Mouse (Mus musculus) hindbrain, postnatal 0 days (tissue): ENCODE results near the gene Sdf4. TPM values are rescaled to one million over a fixed set of nuclear protein-coding genes. Genes with fewer than 3 reads are reported as not detected.

Experiments used
- ATAC-seq: fragments of 200-750 bp; cut with Nextera tagmentation; 2 replicates; pipeline ENCODE4 v1.8.0; 2017; ENCODE audit warnings: mild to moderate bottlenecking, moderate TSS enrichment, moderate library complexity
- DNase-seq: peaks from one replicate; pipeline ENCODE4 v3.0.0-alpha.2; 2015; ENCODE audit warnings: low spot score
- H3K27ac ChIP-seq: fragments of 300-500 bp; sonication (generic); 2 replicates; pipeline ENCODE4 v1.5.1; 2014; ENCODE audit warnings: mild to moderate bottlenecking
- H3K27me3 ChIP-seq: fragments of 300-500 bp; sonication (generic); 2 replicates; pipeline ENCODE4 v1.6.1; 2014; ENCODE audit warnings: low read length, mixed read lengths; ENCODE audit not compliant: insufficient read depth
- H3K36me3 ChIP-seq: fragments of 300-500 bp; sonication (generic); 2 replicates; pipeline ENCODE4 v1.6.1; 2014; ENCODE audit warnings: low read length, mixed read lengths; ENCODE audit not compliant: insufficient read depth
- H3K4me1 ChIP-seq: fragments of 300-500 bp; sonication (generic); 2 replicates; pipeline ENCODE4 v1.6.1; 2014; ENCODE audit warnings: antibody characterized with exemption, low read length, mixed read lengths; ENCODE audit not compliant: insufficient read depth
- H3K4me2 ChIP-seq: fragments of 300-500 bp; sonication (generic); 2 replicates; pipeline ENCODE4 v1.6.1; 2014; ENCODE audit warnings: low read depth, mild to moderate bottlenecking, low read length, moderate library complexity, mixed read lengths
- H3K4me3 ChIP-seq: fragments of 300-500 bp; sonication (generic); 2 replicates; pipeline ENCODE4 v1.5.1; 2014; ENCODE audit warnings: low read length
- H3K9ac ChIP-seq: fragments of 300-500 bp; sonication (generic); replicated peaks from 2 replicates; pipeline ENCODE4 v1.6.1; 2014; ENCODE audit warnings: mild to moderate bottlenecking, low read length, moderate library complexity, mixed read lengths
- H3K9me3 ChIP-seq: fragments of 300-500 bp; sonication (generic); 2 replicates; pipeline ENCODE4 v1.6.1; 2016; ENCODE audit warnings: low read length, mixed read lengths
- CTCF ChIP-seq: IDR thresholded peaks from 2 replicates; pipeline ENCODE4 v1.5.1; 2016; ENCODE audit warnings: antibody characterized with exemption, control low read depth, low read depth
- WGBS: fragments of 180-500 bp; shearing (Covaris S2); extraction: QIAGEN DNeasy Blood & Tissue Kit; methylation state at CpG from one replicate; pipeline ENCODE4 v1.1.7; 2014; 5-methylcytosine and 5-hydroxymethylcytosine counted together
- polyA plus RNA-seq: library from polyadenylated mRNA; unstranded; fragments of >200 nt; fragmentation: Nextera tagmentation; extraction: Ambion mirVana; gene quantifications from 2 replicates; pipeline ENCODE4 v1.2.1, GENCODE M21; 2015
- total RNA-seq: library from RNA; depleted of rRNA; stranded (reverse); fragments of >200 nt; gene quantifications from 2 replicates; pipeline ENCODE4 v1.2.3, GENCODE M21; 2014

Sdf4 gene
- total and polyA plus RNA-seq, 2 experiments from 2014 or later = 100 to 127 TPM

DNA sequence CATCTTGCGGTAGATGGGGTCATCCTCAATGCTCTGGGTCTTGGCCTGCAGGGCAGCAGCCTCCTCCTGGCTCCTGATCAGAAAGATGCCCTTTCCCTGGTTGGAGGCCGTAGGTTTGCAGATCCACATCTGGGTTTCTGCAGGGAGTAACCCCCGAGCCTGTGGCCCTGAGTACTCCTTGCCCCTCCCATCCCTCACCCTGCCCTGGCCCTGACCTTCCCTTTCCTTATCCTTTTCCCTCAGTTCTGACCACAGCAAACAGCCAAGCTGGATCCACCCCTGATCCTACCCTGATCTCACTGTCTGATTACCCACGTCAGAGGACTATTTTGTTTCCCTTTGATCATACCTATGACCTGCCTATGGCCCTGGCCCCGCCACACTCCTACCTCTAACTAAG, 52.1 kb downstream of the Sdf4 start:
- Histone ChIP-seq H3K36me3 (no peaks in the 10 kb centered on the region), H3K9ac (no peak overlapping the region), H3K4me3 (no peak overlapping the region), H3K4me1 (no peaks in the 10 kb centered on the region), H3K4me2 (no peak overlapping the region), H3K9me3 (no peaks in the 10 kb centered on the region), H3K27ac (no peak overlapping the region), H3K27me3 (no peaks in the 10 kb centered on the region)
- DNase-seq (no peak), ATAC-seq (no peak)
- 77% methylated on average over 5 of the region's 5 CpGs for WGBS
- TF ChIP-seq CTCF = no peak

DNA sequence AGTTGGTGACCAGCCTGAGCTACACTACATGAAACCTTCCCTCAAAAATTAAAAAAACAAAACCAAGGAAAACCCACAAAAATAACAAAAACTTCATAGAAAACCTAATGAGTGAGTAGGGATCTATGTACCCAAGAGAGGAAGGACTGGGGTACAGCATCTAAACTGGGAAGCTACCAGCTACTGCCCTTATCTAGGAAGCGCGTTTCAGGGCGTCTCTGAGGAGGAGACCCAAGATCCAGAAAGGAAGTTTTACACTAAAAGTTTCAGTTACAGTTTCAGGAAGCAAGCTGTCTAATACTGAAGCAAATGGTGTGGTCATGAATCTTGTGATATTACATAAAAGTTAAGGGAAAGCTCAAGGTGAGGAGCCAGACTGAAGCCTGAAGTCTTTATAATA, 57.1 kb downstream of the Sdf4 start:
- Histone ChIP-seq H3K36me3 (no peaks in the 10 kb centered on the region), H3K27ac (no peak overlapping the region), H3K4me2 (no peak overlapping the region), H3K4me3 (no peak overlapping the region), H3K27me3 (no peaks in the 10 kb centered on the region), H3K9ac (no peak overlapping the region), H3K4me1 (no peaks in the 10 kb centered on the region), H3K9me3 (no peaks in the 10 kb centered on the region)
- TF ChIP-seq CTCF = no peak
- DNase-seq = no peak
- ATAC-seq = no peak
- WGBS = 84% methylated on average over 3 of the region's 3 CpGs

DNA sequence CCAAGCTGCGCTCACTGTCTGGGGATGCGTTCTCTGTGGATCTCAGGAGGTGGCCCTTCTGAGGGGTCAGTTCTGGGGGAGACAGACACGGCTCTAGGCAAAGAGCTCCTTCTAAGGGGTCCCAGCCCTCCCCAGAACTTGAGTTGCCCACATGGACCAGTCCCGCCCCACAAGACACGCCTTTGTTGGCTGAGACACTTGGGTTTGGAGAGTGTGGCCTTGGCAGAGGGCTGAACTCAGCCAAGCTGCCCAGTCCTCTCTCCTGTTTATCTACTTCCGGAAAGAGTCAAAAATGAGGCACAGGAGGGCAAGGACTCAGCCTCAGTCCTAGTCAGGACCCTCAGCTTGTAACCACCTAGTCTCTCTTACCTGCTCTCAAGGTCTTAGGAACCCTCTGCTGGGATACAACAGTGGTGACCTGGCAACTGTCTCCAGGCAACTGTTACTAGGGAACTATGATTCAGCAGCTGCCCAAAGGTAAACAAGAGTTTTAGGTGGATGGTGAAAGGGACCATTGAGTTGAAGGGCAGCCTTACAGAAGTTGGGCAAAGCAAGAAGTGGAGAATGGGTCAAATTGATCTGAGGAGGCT, 57.8 kb downstream of the Sdf4 start:
- no peak overlapping the region for H3K27ac ChIP-seq
- H3K4me3 ChIP-seq = no peak overlapping the region
- no peaks in the 10 kb centered on the region for H3K36me3 ChIP-seq
- no peak for TF ChIP-seq CTCF
- no peaks in the 10 kb centered on the region for H3K27me3 ChIP-seq
- peak; percentile 14 for DNase-seq
- peak; percentile 35; the same call in 1 of the 2 replicates for ATAC-seq
- H3K4me2 ChIP-seq = no peak overlapping the region
- no peaks in the 10 kb centered on the region for H3K4me1 ChIP-seq
- 67% methylated on average over 6 of the region's 6 CpGs for WGBS
- no peaks in the 10 kb centered on the region for H3K9me3 ChIP-seq
- no peak overlapping the region for H3K9ac ChIP-seq

DNA sequence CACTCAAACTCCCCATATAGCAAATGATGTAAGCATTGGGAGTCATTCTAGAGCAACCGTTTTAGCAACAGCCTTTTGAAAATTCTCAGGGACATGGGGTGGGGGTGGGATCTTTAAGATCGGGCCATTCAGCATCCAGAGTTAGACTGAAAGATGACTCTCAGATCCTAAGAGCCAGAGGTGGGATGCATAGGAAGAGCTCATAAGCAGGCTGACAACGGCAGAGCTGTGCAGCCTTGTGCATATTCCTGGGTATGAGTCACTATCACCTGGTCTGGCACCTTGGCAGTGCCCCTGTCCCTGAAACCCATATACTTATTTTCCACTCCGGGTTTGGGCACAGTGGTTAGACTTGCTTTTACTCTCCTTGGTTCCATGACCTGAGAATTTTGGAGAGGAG, 60.4 kb downstream of the Sdf4 start:
- Histone ChIP-seq H3K9me3 (no peaks in the 10 kb centered on the region), H3K4me1 (no peaks in the 10 kb centered on the region), H3K4me2 (no peak overlapping the region), H3K36me3 (no peaks in the 10 kb centered on the region), H3K4me3 (no peak overlapping the region), H3K27ac (no peak overlapping the region), H3K27me3 (no peaks in the 10 kb centered on the region), H3K9ac (no peak overlapping the region)
- 83% methylated on average over 4 of the region's 4 CpGs for WGBS
- ATAC-seq = no peak
- TF ChIP-seq CTCF = no peak
- DNase-seq = no peak

DNA sequence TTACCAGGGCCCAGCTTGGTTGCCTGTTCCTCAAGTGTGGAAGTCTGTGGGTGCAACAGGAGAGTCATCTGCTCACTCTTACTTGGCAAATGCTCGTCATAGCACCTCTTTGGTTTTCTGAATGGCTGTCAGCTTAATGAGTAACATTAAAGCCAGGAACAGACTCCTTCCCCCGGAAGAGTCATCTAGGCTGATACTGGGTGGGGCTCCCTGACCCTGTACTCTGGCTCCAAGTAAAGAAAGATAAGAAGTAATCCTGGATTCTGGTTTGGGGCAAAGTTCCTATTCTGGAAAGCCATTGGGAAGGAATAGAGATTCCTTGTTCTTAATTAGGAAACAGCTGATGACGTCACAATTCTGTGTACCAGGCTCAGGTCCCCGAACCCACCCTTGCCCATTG, 61.5 kb downstream of the Sdf4 start:
- no peaks in the 10 kb centered on the region for H3K4me1 ChIP-seq
- H3K4me3 ChIP-seq = no peak overlapping the region
- ATAC-seq (no peak), DNase-seq (no peak)
- no peaks in the 10 kb centered on the region for H3K9me3 ChIP-seq
- no peak overlapping the region for H3K27ac ChIP-seq
- H3K27me3 ChIP-seq = no peaks in the 10 kb centered on the region
- H3K9ac ChIP-seq = no peak overlapping the region
- no peak overlapping the region for H3K4me2 ChIP-seq
- TF ChIP-seq CTCF = no peak
- H3K36me3 ChIP-seq = no peaks in the 10 kb centered on the region
- 87% methylated on average over 4 of the region's 4 CpGs for WGBS

DNA sequence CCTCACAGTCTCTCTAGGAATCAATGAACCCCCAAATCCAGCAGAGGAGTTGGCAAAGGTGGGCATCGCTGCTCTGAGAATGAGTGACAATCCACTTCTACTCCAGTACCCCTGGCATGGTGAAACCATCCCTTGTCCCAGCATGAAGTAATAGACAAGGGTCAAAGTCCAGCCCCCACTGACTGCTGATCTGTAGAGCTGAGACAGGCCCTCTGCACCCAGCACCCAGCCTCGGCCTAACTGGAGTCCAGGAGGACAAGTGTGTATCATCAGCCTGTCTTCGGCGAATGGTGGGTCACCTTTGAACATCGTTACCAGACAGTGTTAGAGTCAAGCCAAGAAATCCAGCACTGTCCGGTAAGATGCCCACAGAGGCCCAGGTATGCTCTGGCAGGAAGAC, 61.9 kb downstream of the Sdf4 start:
- 91% methylated on average over 6 of the region's 6 CpGs for WGBS
- DNase-seq (no peak), ATAC-seq (no peak)
- Histone ChIP-seq H3K27ac (no peak overlapping the region), H3K9ac (no peak overlapping the region), H3K4me2 (no peak overlapping the region), H3K9me3 (no peaks in the 10 kb centered on the region), H3K4me3 (no peak overlapping the region), H3K36me3 (no peaks in the 10 kb centered on the region), H3K27me3 (no peaks in the 10 kb centered on the region), H3K4me1 (no peaks in the 10 kb centered on the region)
- no peak for TF ChIP-seq CTCF

DNA sequence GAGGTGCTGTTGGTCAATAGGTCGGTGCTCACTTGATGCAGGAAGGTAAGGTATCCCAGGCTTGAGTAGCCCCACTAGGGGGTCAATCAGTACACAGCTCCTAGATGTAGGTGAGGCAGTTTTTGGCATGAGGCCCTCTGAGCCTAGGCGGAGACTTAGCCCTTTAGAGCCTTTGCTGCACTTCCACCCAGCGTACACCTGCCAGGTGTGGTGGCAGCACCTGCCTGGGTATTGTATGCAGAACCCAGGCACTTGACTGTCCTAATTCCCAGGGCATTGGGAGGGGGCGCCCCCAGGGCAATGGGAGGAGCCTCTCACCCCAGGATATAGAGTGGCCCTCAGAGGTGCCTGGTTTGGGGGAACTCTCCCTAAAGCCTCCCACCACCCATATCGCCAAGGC, 62.5 kb downstream of the Sdf4 start:
- Histone ChIP-seq H3K4me2 (no peak overlapping the region), H3K36me3 (no peaks in the 10 kb centered on the region), H3K4me3 (no peak overlapping the region), H3K9ac (no peak overlapping the region), H3K27ac (no peak overlapping the region), H3K9me3 (no peaks in the 10 kb centered on the region), H3K4me1 (no peaks in the 10 kb centered on the region), H3K27me3 (no peaks in the 10 kb centered on the region)
- WGBS = 92% methylated on average over 5 of the region's 5 CpGs
- ATAC-seq (no peak), DNase-seq (no peak)
- no peak for TF ChIP-seq CTCF
